Mouse (Mus musculus): ENCODE data around the gene Psd. TPM values are rescaled to one million over a fixed set of nuclear protein-coding genes. Genes with fewer than 3 reads are reported as not detected.

The Psd gene
- polyA plus RNA-seq, 1 experiment, result 53.7 TPM

DNA sequence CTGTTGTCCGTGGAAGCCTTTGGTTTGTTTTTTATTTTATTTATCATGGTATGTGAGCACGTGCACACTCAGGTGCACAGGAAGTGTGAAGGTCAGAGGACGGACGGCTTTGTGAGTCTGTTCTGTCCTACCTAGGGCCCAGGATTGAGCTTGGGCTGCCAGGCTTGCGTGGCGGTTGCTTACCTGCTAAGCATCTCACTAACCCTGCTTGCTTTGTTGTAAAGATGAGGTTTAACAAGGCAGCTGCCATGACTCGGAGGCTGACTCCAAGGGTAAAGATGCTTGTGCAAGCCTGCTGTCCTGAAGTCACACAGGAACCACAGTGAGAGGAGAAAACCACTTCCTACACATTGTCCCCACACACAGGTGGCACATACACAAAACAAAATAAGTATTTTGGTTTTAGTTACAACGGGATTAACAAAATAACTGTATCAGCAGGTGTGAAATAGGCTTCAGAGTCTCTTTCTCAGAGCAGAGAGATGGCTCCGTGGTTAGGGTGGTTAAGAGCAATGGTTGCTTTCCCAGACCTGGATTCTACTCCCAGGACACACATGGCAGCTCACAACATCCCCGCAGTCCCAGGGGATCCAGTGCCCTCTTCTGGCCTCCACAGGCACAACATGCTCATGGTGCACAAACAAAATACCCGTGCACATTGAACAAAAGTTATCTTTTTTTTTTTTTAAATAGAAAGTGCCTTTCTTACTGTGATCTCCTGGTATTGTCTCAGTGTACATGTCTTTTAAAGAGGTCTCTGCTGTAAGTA, 44.7 kb downstream of the Psd start:
- no peaks in the 10 kb centered on the region for H3K4me1 ChIP-seq (ENCODE audit: control insufficient read depth, insufficient read depth, low read length)
- H3K27ac ChIP-seq (ENCODE audit: control insufficient read depth, insufficient read depth, low read depth, low read length), result no peak overlapping the region
- H3K27me3 ChIP-seq (ENCODE audit: control insufficient read depth, insufficient read depth, low read length), result no peaks in the 10 kb centered on the region
- no peak overlapping the region for H3K4me3 ChIP-seq (ENCODE audit: control insufficient read depth, low read depth, low read length)
- peaks cover 4% of the 10 kb centered on the region for H3K36me3 ChIP-seq (ENCODE audit: control insufficient read depth, insufficient read depth, low read length)
- TF ChIP-seq CTCF (IDR thresholded peaks at IDR 0.05; ENCODE audit: control insufficient read depth, insufficient read depth, insufficient replicate concordance, low read depth, low read length) (no peak), POLR2A (IDR thresholded peaks at IDR 0.05; ENCODE audit: control insufficient read depth, low read depth, low read length) (no peak)

DNA sequence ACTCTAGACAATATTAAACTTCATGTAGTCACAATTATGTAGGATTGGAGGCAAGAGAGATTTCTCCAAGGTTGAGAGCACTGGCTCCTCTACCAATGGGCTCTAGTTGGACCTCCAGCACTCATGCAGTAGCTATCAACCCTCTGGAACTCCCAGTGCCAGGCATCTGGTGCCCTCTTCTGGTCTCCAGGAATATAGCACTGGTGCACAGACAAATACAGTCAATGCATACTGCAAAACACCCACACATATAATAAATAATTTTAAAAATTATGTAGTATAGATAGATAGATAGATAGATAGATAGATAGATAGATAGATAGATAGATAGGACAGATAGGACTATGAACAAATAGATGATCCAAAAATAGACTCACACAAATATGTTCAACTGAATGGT, 51.6 kb downstream of the Psd start:
- Histone ChIP-seq H3K4me1 (ENCODE audit: control insufficient read depth, insufficient read depth, low read length) (no peaks in the 10 kb centered on the region), H3K27ac (ENCODE audit: control insufficient read depth, insufficient read depth, low read depth, low read length) (no peak overlapping the region), H3K4me3 (ENCODE audit: control insufficient read depth, low read depth, low read length) (no peak overlapping the region), H3K27me3 (ENCODE audit: control insufficient read depth, insufficient read depth, low read length) (no peaks in the 10 kb centered on the region), H3K36me3 (ENCODE audit: control insufficient read depth, insufficient read depth, low read length) (peaks cover 11% of the 10 kb centered on the region)
- TF ChIP-seq POLR2A (IDR thresholded peaks at IDR 0.05; ENCODE audit: control insufficient read depth, low read depth, low read length) (no peak), CTCF (IDR thresholded peaks at IDR 0.05; ENCODE audit: control insufficient read depth, insufficient read depth, insufficient replicate concordance, low read depth, low read length) (no peak)

DNA sequence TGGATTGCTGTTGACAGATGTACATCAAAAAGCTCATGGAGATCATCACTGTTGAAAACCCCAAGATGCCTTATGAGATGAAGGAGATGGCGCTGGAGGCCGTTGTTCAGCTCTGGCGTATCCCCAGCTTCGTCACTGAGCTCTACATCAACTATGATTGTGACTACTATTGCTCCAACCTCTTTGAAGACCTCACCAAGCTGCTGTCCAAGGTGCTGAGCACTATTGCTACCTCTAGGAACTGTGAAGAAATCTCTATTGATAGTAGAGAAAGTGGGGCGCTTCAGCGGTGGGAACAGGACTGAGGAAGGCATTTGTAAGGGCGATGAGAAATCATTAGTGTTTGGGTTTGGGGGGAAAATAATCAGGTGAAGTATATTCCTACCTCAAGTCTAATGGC, 62.2 kb downstream of the Psd start:
- Histone ChIP-seq H3K36me3 (ENCODE audit: control insufficient read depth, insufficient read depth, low read length) (peaks cover 13% of the 10 kb centered on the region), H3K27me3 (ENCODE audit: control insufficient read depth, insufficient read depth, low read length) (no peaks in the 10 kb centered on the region), H3K4me3 (ENCODE audit: control insufficient read depth, low read depth, low read length) (no peak overlapping the region), H3K4me1 (ENCODE audit: control insufficient read depth, insufficient read depth, low read length) (no peaks in the 10 kb centered on the region), H3K27ac (ENCODE audit: control insufficient read depth, insufficient read depth, low read depth, low read length) (no peak overlapping the region)
- no peak for TF ChIP-seq CTCF (IDR thresholded peaks at IDR 0.05; ENCODE audit: control insufficient read depth, insufficient read depth, insufficient replicate concordance, low read depth, low read length)
- no peak for TF ChIP-seq POLR2A (IDR thresholded peaks at IDR 0.05; ENCODE audit: control insufficient read depth, low read depth, low read length)

Other genes starting within 250 kb of the Psd start
- 0.20 and 0.49 TPM in 2 replicates for gene Elovl3, start 195.3 kb downstream of the Psd start, polyA plus RNA-seq (2012; rRNA removed)
- gene Pitx3, start 178.8 kb downstream of the Psd start, polyA plus RNA-seq (2012; rRNA removed), result 0.84 and 1.2 TPM in 2 replicates
- 142 and 162 TPM in 2 replicates for gene Gbf1, start 174.6 kb downstream of the Psd start, polyA plus RNA-seq (2012; rRNA removed)
- 2.5 and 2.7 TPM in 2 replicates for gene Nfkb2, start 22.8 kb downstream of the Psd start, polyA plus RNA-seq (2012; rRNA removed)
- 21.5 and 23.5 TPM in 2 replicates for gene Fbxl15, start 1.0 kb upstream of the Psd start, polyA plus RNA-seq (2012; rRNA removed)
- gene Cuedc2, start 11.5 kb upstream of the Psd start, polyA plus RNA-seq (2012; rRNA removed), result 24.5 and 28.4 TPM in 2 replicates
- gene Mfsd13a, start 14.0 kb upstream of the Psd start, polyA plus RNA-seq (2012; rRNA removed), result 20.0 and 24.3 TPM in 2 replicates
- gene 2310034G01Rik, start 23.1 kb upstream of the Psd start, polyA plus RNA-seq (2012; rRNA removed), result 0.49 and 0.88 TPM in 2 replicates
- 179 and 194 TPM in 2 replicates for gene Actr1a, start 68.6 kb upstream of the Psd start, polyA plus RNA-seq (2012; rRNA removed)
- 186 and 202 TPM in 2 replicates for gene Sufu, start 69.7 kb upstream of the Psd start, polyA plus RNA-seq (2012; rRNA removed)
- 2.1 and 2.6 TPM in 2 replicates for gene Trim8, start 174.5 kb upstream of the Psd start, polyA plus RNA-seq (2012; rRNA removed)
- gene Arl3, start 246.0 kb upstream of the Psd start, polyA plus RNA-seq (2012; rRNA removed), result 214 and 266 TPM in 2 replicates
- 1.5 TPM in 2 replicates for gene Sfxn2, start 246.2 kb upstream of the Psd start, polyA plus RNA-seq (2012; rRNA removed)